Mouse (Mus musculus) small intestine, adult 2 months (tissue): Measurements from ENCODE around the gene Myod1. TPM values are rescaled to one million over a fixed set of nuclear protein-coding genes. Genes with fewer than 3 reads are reported as not detected.

Experiments
- H3K27ac ChIP-seq: fragments of 200-500 bp; 2 replicates; pipeline ENCODE4 v1.5.1; 2012; ENCODE audit warnings: low read depth, low read length, control low read depth, inconsistent platforms; ENCODE audit not compliant: insufficient read depth
- H3K27me3 ChIP-seq: fragments of 200-500 bp; 2 replicates; pipeline ENCODE4 v1.6.1; 2012; ENCODE audit warnings: mild to moderate bottlenecking, moderate library complexity, low read length, inconsistent platforms; ENCODE audit not compliant: control insufficient read depth, insufficient read depth
- H3K36me3 ChIP-seq: fragments of 200-500 bp; 2 replicates; pipeline ENCODE4 v1.6.1; 2012; ENCODE audit warnings: mild to moderate bottlenecking, low read length, control low read depth, inconsistent platforms; ENCODE audit not compliant: control insufficient read depth, insufficient read depth
- H3K4me1 ChIP-seq: fragments of 200-500 bp; 2 replicates; pipeline ENCODE4 v1.6.1; 2012; ENCODE audit warnings: low read length, inconsistent platforms, mixed read lengths; ENCODE audit not compliant: control insufficient read depth, insufficient read depth, insufficient read length
- H3K4me3 ChIP-seq: fragments of 200-500 bp; 2 replicates; pipeline ENCODE4 v1.5.1; 2012; ENCODE audit warnings: low read depth, mild to moderate bottlenecking, control low read depth, inconsistent platforms, low read length, moderate library complexity
- CTCF ChIP-seq: fragments of 200-500 bp; IDR thresholded peaks from 2 replicates; pipeline ENCODE4 v1.5.1; 2012; ENCODE audit warnings: low read depth, mild to moderate bottlenecking, control low read depth, inconsistent platforms, low read length, moderate library complexity, mixed read lengths; ENCODE audit not compliant: insufficient replicate concordance, insufficient read length; ENCODE audit errors: extremely low read depth
- POLR2A ChIP-seq: fragments of 200-500 bp; IDR thresholded peaks from 2 replicates; pipeline ENCODE4 v1.6.1; 2012; ENCODE audit warnings: low read depth, mild to moderate bottlenecking, control low read depth, inconsistent platforms, low read length, moderate library complexity
- WGBS: fragments of 180-500 bp; shearing (Covaris S2); methylation state at CpG from one replicate; pipeline ENCODE4 v1.1.7; 2018; 5-methylcytosine and 5-hydroxymethylcytosine counted together
- polyA plus RNA-seq: library from polyadenylated mRNA; depleted of rRNA; stranded (reverse); fragments of >200 nt; gene quantifications from 2 replicates; pipeline ENCODE4 v1.2.3, GENCODE M21; 2012

Myod1 gene
- polyA plus RNA-seq, 1 experiment = not detected

DNA sequence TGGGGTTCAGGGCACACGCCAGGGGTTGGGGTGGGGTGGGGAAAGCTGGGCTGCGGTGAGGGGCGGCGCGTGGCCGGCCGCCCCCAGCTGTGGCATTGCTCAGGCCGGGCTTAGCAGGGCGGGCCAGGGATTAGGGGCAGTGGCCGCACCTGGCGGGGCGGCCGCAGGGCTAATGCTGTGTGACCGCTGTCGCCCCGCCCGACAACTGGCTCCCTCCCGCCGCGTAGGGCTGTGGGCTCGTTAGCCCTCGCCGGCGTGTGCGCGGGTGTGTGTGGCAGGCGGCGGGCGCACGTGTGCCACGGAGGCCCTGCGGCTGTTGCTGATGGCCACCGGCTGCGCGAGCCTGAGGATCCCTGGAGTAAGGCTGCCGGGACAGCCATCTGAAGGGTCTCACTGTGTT is 27.5 kb upstream of the Myod1 start:
- no peak overlapping the region for H3K4me3 ChIP-seq
- WGBS = 5% methylated on average over 31 of the region's 36 CpGs
- H3K27ac ChIP-seq = no peak overlapping the region
- H3K4me1 ChIP-seq = no peaks in the 10 kb centered on the region
- peaks cover 11% of the 10 kb centered on the region; the same call in 1 of the 2 replicates for H3K27me3 ChIP-seq
- no peak for TF ChIP-seq CTCF
- TF ChIP-seq POLR2A = no peak
- no peaks in the 10 kb centered on the region for H3K36me3 ChIP-seq

DNA sequence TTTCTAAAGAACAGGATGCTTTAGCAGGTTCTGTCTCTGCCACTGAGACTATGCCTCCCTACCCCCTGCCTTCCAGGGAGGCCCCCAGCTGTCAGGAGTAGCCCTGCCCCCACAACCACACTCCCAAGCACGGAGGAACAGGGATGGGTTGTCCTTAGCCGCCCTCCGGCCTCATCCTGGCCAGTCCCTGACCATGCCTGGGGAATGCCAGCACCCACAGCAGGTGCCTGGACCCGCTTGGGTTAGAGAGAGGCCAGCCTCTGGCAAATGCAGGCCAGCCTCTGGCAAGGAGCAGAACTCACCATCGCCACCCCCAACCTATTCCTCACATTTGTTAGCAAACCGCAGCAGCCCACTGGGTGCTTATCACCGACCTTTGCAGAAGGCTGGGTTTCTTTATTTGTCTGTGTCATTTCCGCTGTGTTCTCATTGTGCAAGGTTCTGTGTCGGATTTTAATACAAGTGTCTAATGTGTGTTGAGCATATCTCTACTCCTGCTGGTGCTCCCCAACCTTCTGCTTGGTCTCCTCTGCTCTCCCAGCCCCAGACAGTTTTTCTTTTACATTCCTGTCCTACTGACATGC is 26.1 kb upstream of the Myod1 start:
- TF ChIP-seq CTCF (no peak), POLR2A (no peak)
- H3K36me3 ChIP-seq = no peaks in the 10 kb centered on the region
- 40% methylated on average over 9 of the region's 9 CpGs for WGBS
- H3K4me3 ChIP-seq = no peak overlapping the region
- H3K27ac ChIP-seq = no peak overlapping the region
- H3K27me3 ChIP-seq = peaks cover 11% of the 10 kb centered on the region; the same call in 1 of the 2 replicates
- H3K4me1 ChIP-seq = no peaks in the 10 kb centered on the region

DNA sequence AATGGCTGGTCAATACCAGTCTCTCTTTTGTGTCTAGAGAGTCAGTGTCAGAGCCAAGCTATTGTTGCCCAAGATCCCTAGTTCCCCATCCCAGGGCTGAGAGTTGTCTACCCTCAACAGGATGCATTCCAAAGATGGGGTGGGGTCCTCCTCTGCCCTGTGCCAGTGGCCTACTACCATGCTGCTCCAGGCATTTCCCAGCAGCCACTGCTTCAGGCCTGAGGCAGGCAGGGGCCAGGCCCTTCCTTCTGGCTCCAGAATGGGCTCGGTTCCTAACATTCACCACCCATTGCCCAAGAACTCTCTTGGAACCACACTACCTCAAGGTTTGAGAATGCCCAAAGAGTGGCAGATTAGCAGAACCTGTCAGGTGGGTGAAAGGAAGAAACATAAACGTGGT is 23.5 kb upstream of the Myod1 start:
- Histone ChIP-seq H3K4me1 (no peaks in the 10 kb centered on the region), H3K27ac (no peak overlapping the region), H3K27me3 (peaks cover 11% of the 10 kb centered on the region; the same call in 1 of the 2 replicates), H3K36me3 (no peaks in the 10 kb centered on the region), H3K4me3 (no peak overlapping the region)
- 59% methylated on average over 2 of the region's 2 CpGs for WGBS
- TF ChIP-seq CTCF = no peak
- TF ChIP-seq POLR2A = no peak

DNA sequence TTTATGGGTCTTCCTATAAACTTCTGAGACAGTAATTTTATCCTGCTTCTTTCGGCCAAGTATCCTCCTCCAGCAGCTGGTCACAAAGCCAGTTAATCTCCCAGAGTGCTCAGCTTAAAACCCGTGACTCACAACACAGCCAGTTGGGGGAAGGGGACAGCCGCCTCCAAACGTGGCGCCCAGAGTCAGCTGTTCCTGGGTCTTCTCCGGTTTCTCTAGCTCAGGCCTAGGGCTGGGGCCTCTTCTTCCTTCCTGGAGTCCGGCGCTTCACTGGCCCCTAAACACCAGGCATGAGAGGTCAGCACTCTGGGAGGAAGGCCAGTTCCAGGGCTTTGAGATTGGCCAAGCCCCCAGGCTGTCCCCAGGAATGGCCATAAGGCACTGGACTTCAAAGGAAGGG is 23.1 kb upstream of the Myod1 start:
- H3K27ac ChIP-seq = no peak overlapping the region
- WGBS = 63% methylated on average over 8 of the region's 8 CpGs
- no peaks in the 10 kb centered on the region for H3K4me1 ChIP-seq
- no peak overlapping the region for H3K4me3 ChIP-seq
- TF ChIP-seq CTCF (no peak), POLR2A (no peak)
- peaks cover 11% of the 10 kb centered on the region; the same call in 1 of the 2 replicates for H3K27me3 ChIP-seq
- H3K36me3 ChIP-seq = no peaks in the 10 kb centered on the region

DNA sequence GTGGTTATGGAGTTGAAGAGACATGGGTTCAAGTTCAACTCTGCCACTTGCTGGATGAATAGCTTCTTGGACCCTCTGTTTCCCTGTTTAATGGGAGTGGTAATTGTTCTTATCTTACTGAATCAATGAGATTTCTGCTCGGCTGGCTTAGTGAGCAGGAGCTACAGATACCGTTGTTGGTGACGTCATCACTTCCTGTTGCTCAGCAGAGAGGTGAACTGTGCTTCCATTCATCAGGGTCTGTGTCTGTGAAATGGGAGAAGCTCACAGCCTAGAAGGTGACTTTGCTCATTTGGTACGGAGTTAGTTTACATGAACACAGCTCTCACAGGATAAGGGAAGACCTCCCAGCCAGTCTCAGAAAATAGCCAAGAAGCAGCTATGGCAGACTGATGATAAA is 22.4 kb upstream of the Myod1 start:
- Histone ChIP-seq H3K27me3 (peaks cover 5% of the 10 kb centered on the region; the same call in 1 of the 2 replicates), H3K36me3 (no peaks in the 10 kb centered on the region), H3K4me1 (no peaks in the 10 kb centered on the region), H3K4me3 (no peak overlapping the region), H3K27ac (no peak overlapping the region)
- 18% methylated on average over 4 of the region's 4 CpGs for WGBS
- TF ChIP-seq CTCF (no peak), POLR2A (no peak)

DNA sequence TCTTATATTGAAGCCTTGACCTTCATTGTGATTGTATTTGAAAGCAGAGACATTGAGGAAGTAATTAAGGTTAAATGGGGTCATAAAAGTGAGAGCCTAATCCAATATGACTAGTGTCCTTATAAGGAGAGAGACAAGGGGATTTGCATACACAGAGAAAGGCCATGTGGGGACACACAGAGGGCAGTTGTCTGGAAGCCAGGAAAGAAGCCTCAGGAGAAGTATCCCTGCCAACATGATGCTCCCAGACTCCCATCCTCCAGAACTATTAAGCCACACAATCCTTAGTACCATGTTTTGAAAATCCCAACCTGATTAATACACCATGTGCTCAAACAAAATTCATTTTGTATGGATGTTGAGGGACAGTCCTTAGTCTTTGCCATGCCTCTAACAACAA is 14.5 kb upstream of the Myod1 start:
- Histone ChIP-seq H3K27me3 (no peaks in the 10 kb centered on the region; the same call in 1 of the 2 replicates), H3K27ac (no peak overlapping the region), H3K36me3 (no peaks in the 10 kb centered on the region), H3K4me1 (no peaks in the 10 kb centered on the region), H3K4me3 (no peak overlapping the region)
- TF ChIP-seq POLR2A (no peak), CTCF (no peak)

DNA sequence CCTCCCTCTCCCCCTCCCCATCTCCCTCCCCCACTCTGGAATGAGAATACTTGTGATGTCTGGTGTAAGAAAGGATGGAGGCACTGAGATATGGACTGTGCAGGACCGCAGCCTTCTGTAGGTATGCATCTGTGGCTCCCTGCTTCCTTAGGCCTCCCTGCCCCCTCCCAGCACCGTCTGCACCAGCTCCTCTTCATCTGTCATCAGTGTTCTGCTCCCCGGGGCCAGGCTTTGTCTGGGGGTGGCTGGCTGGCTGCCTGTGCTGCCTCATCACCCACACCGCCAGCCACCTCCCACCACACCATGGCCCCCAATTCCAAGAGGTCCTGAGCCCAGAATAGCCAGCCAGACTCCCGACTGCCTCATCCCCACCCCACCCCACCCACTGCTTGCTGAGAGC is 12.1 kb upstream of the Myod1 start:
- Histone ChIP-seq H3K27ac (no peak overlapping the region), H3K27me3 (no peaks in the 10 kb centered on the region; the same call in 1 of the 2 replicates), H3K4me3 (no peak overlapping the region), H3K36me3 (no peaks in the 10 kb centered on the region), H3K4me1 (no peaks in the 10 kb centered on the region)
- WGBS = 63% methylated on average over 5 of the region's 5 CpGs
- no peak for TF ChIP-seq CTCF

DNA sequence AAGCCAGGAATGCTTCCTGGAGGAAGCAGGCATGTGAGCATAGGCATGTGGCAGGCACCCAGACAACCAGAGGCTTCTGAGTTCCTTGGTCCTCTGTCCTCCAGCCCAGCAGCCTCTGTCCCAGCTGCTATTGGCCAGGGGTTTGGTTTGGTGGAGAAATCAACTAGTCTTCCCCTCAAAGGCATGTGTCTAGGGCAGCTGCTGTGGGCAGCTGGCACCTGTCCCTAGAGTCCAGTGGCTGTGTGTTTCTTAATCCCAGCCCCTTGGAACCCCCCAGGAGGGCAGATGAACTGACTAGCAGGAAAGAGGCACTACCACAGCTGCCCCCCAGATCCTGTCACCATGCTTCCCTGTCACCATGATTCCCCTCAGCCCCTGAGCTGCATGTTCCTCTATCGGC is 10.5 kb upstream of the Myod1 start:
- WGBS = 85% methylated on average over 1 of the region's 1 CpGs
- no peak for TF ChIP-seq CTCF
- no peak for TF ChIP-seq POLR2A
- H3K4me1 ChIP-seq = no peaks in the 10 kb centered on the region

More for the DNA sequence above, 10.5 kb upstream of the Myod1 start:
- no peaks in the 10 kb centered on the region; the same call in 1 of the 2 replicates for H3K27me3 ChIP-seq
- H3K27ac ChIP-seq = no peak overlapping the region
- H3K36me3 ChIP-seq = no peaks in the 10 kb centered on the region
- H3K4me3 ChIP-seq = no peak overlapping the region
